Mouse (Mus musculus) bone marrow macrophage, adult 2 months (primary cell): ENCODE measurements around the gene Cd5l. TPM values are rescaled to one million over a fixed set of nuclear protein-coding genes. Genes with fewer than 3 reads are reported as not detected.
"Not testable (repeated sequence)": the region's sequence is repeated elsewhere in the genome, so short reads cannot be mapped to it uniquely, and the experiment has no call there.

Source experiments
- H3K27ac ChIP-seq: 2 replicates; pipeline ENCODE4 v1.5.1; 2012; ENCODE audit warnings: low read depth, low read length; ENCODE audit not compliant: insufficient read depth
- H3K4me1 ChIP-seq: 2 replicates; pipeline ENCODE4 v1.6.1; 2012; ENCODE audit warnings: low read length; ENCODE audit not compliant: control insufficient read depth, insufficient read depth
- H3K4me3 ChIP-seq: 2 replicates; pipeline ENCODE4 v1.5.1; 2012; ENCODE audit warnings: mild to moderate bottlenecking, low read length, moderate library complexity; ENCODE audit not compliant: insufficient read depth
- CTCF ChIP-seq: IDR thresholded peaks from 2 replicates; pipeline ENCODE4 v1.5.1; 2012; ENCODE audit warnings: low read depth, mild to moderate bottlenecking, low read length, moderate library complexity
- POLR2A ChIP-seq: IDR thresholded peaks from 2 replicates; pipeline ENCODE4 v1.6.1; 2012; ENCODE audit warnings: mild to moderate bottlenecking, low read depth, low read length, borderline replicate concordance
- polyA plus RNA-seq: library from polyadenylated mRNA; stranded (reverse); fragments of >200 nt; gene quantifications from 2 replicates; pipeline ENCODE4 v1.2.4, GENCODE M21; 2012; ENCODE audit not compliant: missing spikeins, insufficient read depth, insufficient read length

The Cd5l gene
- 111 and 124 TPM in 2 replicates for polyA plus RNA-seq

DNA sequence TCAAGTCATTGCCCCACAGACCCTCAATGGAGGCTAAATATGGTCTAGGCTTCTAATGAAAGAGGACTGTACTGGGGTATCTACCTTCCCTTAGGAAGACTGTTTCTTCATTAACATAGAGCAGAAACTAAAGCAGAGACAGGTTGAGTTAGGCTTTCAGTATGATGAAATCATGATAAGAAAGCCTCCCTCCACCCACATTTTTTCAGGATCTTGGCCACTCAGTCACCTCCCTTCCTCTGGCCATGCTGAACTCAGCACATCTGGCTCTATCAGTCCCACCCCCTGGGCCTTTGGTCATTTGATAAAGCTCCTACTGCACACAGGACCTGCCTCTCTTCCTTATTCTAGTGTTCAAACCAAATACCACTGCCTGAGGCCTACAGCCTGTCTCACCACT, at the start of gene Cd5l:
TSS of gene Cd5l (plus strand) at position 301 of the 400 bp plus-strand sequence.
- H3K27ac ChIP-seq = no peak within 1 kb of the TSS
- no peak within 1 kb of the TSS for H3K4me3 ChIP-seq
- peaks cover 14% of the 10 kb centered on the region for H3K4me1 ChIP-seq
- no peak for TF ChIP-seq POLR2A
- no peak for TF ChIP-seq CTCF

DNA sequence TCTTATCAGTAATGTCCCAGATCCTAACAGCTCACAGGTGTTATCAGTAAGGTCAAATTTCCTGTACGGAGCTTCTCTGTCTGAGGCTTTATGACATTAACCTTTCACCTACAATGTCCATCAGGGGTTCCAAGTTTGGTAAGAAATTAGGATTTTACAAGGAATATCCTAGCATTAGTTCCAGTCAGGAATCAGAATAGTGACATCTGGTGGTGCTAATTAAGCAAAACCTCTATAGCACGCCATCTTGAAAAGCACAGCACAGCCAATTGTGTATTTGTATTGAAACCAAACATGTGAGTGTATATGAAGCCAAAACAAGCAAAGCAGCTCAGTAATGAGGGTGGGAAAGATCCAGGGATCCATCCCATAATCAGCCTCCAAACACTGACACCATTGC, 47.8 kb upstream of the Cd5l start:
- no peak overlapping the region for H3K27ac ChIP-seq
- peaks cover 4% of the 10 kb centered on the region; the same call in 1 of the 2 replicates for H3K4me1 ChIP-seq
- no peak overlapping the region for H3K4me3 ChIP-seq
- TF ChIP-seq POLR2A (no peak), CTCF (no peak)

DNA sequence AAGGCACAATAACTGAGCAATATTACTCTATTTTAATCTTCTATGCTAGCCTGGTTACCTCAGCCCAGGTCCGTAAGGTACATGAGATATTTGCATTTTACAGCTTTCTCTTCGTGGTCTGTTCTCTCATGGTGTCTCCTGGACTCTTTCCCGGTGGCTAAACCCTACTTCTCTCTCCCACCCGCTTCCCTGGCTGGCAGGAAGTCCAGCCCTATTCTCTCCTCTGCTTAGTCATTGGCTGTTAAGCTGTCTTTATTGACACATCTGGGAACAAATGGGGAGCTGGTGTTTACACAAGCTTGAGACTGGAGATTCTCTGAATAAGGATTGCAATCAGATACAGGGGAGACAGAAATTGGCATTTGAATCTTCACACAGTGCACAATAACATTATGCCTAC, 35.1 kb upstream of the Cd5l start:
- H3K4me1 ChIP-seq = peaks cover 7% of the 10 kb centered on the region
- no peak overlapping the region for H3K4me3 ChIP-seq

DNA sequence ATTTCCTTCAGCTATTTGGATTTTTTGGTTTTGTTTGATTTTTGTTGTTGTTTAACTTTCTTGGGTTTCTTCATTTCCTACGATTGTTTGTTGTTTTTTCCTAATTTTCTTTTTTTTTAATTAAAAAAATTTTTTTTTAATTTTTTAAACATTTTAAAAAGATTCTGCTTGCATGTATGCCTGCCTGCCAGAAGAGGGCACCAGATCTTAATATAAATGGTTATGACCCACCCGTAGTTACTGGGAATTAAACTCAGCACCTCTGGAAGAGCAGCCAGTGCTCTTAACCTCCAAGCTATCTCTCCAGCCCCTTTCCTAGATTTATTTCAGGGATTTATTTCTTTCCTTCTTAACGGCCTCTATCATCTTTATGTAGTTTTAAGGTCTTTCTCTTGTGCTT, 33.9 kb upstream of the Cd5l start:
- TF ChIP-seq CTCF (no peak), POLR2A (no peak)
- H3K4me1 ChIP-seq = peaks cover 7% of the 10 kb centered on the region

More for the DNA sequence above, 35.1 kb upstream of the Cd5l start:
- no peak for TF ChIP-seq POLR2A
- no peak for TF ChIP-seq CTCF
- no peak overlapping the region for H3K27ac ChIP-seq

DNA sequence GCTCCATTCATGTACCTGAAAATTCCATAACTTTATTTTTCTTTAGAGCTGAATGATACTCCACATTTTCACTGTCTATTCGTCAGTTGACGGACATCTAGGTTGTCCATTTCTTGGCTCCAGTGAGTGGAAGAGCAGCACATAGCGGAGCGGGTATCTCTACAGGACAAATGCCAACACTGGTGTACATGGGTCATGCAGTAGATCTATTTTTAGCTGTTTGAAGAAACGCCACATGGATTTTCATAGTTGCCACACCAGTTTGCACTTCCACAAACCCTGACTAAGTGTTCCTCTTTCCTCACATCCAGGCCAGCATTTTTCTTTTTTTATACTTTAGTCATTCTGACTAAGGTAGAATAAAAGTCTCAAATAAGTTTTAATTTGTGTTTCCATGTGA, 19.8 kb upstream of the Cd5l start:
- Histone ChIP-seq H3K4me1 (peaks cover 37% of the 10 kb centered on the region), H3K4me3 (no peak overlapping the region), H3K27ac (peak overlapping the region; percentile 95)
- TF ChIP-seq CTCF = no peak
- TF ChIP-seq POLR2A = no peak

More for the DNA sequence above, 33.9 kb upstream of the Cd5l start:
- Histone ChIP-seq H3K4me3 (no peak overlapping the region), H3K27ac (no peak overlapping the region)

DNA sequence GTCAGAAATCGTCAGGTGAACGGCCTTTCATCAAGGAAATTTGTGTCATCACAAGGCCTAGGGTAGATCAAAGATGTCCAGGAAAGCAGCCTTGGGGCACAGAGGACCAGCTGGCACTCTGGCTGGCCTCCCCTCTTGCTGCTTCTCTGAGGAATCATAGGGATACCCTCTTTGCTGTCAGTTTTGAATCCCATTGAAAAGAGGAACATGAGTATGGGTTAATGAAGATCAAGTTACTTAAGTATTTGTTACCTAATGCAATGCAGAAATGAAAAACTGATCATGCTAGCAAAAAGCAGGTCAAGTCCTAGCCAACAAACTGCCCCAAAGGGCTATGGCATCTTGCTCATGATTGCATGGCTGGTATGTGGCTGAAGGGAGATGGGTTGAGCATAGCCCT, 6.7 kb upstream of the Cd5l start:
- H3K4me3 ChIP-seq, H3K4me1 ChIP-seq, H3K27ac ChIP-seq: not testable (repeated sequence)

DNA sequence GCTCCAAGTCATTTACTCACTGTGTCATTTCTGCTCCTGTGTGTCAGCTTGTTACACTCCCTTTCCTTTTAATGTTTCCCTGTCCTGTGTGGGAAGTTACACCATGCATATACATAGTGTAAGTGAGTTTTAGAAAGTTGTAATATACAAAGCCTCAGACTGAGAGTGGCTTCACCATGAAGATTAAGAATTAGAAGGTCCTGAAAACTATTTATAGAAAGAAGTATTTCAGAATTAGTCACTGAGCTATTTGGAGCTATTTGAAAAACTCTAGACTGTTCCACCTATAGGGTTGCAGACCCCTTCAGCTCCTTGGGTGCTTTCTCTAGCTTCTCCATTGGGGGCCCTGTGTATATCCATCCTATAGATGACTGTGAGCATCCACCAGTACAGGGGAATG, 1.5 kb downstream of the Cd5l start:
- Histone ChIP-seq H3K4me3 (no peak overlapping the region), H3K27ac (no peak overlapping the region), H3K4me1 (peaks cover 14% of the 10 kb centered on the region)
- TF ChIP-seq POLR2A (no peak), CTCF (no peak)

DNA sequence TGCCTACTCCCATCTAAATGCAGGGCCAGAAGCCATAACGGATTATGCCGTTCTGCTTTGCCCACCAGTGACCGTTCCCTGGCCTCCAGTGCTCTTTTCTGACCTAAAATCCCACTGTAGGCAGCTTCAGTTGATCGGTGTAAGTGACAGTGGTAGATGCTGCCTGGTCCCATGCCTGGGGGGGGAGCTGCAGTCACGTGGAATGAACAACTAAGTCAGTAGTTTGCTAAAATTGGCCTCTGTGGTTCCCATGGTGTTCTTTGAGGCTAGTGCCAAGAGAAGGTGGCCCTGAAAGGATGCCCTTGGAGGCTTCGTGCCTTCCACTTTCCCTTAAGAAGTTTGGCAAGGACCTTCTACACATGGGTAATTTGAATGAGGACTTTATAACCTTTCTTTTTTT, 2.8 kb downstream of the Cd5l start:
- TF ChIP-seq POLR2A = no peak
- no peak for TF ChIP-seq CTCF
- Histone ChIP-seq H3K4me3 (no peak overlapping the region), H3K4me1 (peaks cover 22% of the 10 kb centered on the region), H3K27ac (no peak overlapping the region)

DNA sequence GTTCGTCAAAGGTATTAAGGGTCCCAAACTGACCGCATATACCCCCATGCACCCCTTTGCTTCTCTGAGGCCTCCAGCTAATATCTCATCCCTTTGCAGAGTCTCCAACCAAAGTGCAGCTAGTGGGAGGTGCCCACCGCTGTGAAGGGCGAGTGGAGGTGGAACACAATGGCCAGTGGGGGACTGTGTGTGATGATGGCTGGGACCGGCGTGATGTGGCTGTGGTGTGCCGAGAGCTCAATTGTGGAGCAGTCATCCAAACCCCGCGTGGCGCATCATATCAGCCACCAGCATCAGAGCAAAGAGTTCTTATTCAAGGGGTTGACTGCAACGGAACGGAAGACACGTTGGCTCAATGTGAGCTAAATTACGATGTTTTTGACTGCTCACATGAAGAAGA, 8.0 kb downstream of the Cd5l start:
- Histone ChIP-seq H3K4me1 (peaks cover 34% of the 10 kb centered on the region), H3K27ac (no peak overlapping the region), H3K4me3 (no peak overlapping the region)
- no peak for TF ChIP-seq POLR2A
- TF ChIP-seq CTCF = no peak

DNA sequence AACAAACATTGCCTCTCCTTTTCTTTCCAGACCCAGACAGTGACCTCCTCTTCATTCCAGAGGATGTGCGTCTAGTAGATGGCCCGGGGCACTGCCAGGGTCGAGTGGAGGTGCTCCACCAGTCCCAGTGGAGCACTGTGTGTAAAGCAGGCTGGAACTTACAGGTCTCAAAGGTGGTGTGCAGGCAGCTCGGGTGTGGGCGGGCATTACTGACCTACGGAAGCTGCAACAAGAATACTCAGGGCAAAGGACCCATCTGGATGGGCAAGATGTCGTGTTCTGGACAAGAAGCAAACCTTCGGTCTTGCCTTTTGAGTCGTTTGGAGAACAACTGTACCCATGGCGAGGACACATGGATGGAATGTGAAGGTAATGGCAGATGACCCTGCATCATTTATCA, 9.8 kb downstream of the Cd5l start:
- Histone ChIP-seq H3K27ac (no peak overlapping the region), H3K4me1 (peaks cover 31% of the 10 kb centered on the region), H3K4me3 (no peak overlapping the region)
- TF ChIP-seq POLR2A = no peak
- TF ChIP-seq CTCF = no peak

DNA sequence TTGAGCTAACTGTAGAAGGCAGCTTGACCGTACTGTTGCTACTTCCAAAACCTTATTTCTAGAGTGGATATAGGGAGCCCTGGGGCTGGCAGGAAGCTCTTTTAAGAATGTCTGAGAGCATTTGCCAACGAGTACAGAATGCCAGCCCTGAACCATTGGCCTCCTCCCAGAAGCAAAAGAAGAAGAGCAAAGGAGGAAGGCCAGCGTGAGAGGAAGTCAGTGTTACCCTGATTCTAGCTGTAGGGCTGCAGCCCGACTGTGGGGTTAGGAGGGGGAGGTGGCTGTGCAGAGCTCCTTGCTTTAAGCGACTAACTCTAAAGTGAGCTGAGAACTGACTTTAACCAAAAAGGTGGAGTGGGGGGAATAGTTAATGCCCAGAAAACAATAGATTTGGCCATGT, 11.5 kb downstream of the Cd5l start:
- peak overlapping the region; percentile 64 for H3K27ac ChIP-seq
- H3K4me1 ChIP-seq = peaks cover 35% of the 10 kb centered on the region
- H3K4me3 ChIP-seq = no peak overlapping the region
- TF ChIP-seq CTCF (no peak), POLR2A (no peak)
